Mouse (Mus musculus) intestine, embryonic 16.5 days (tissue): ENCODE data around the gene Polr2h. TPM values are rescaled to one million over a fixed set of nuclear protein-coding genes. Genes with fewer than 3 reads are reported as not detected.

ENCODE experiments used
- ATAC-seq: fragments of 200-750 bp; cut with Nextera tagmentation; 2 replicates; pipeline ENCODE4 v1.8.0; 2017; ENCODE audit warnings: moderate TSS enrichment, moderate library complexity
- H3K27ac ChIP-seq: fragments of 300-500 bp; sonication (generic); 2 replicates; pipeline ENCODE4 v1.5.1; 2014; ENCODE audit warnings: mild to moderate bottlenecking, low read length
- H3K27me3 ChIP-seq: fragments of 300-500 bp; sonication (generic); replicated peaks from 2 replicates; pipeline ENCODE4 v1.6.1; 2014; ENCODE audit warnings: low read length, control low read depth, mixed read lengths; ENCODE audit not compliant: control insufficient read depth, insufficient read depth
- H3K36me3 ChIP-seq: fragments of 300-500 bp; sonication (generic); 2 replicates; pipeline ENCODE4 v1.6.1; 2014; ENCODE audit warnings: low read length, control low read depth; ENCODE audit not compliant: control insufficient read depth, insufficient read depth
- H3K4me1 ChIP-seq: fragments of 300-500 bp; sonication (generic); 2 replicates; pipeline ENCODE4 v1.6.1; 2014; ENCODE audit warnings: low read length, control low read depth, mixed read lengths; ENCODE audit not compliant: control insufficient read depth, insufficient read depth
- H3K4me2 ChIP-seq: fragments of 300-500 bp; sonication (generic); 2 replicates; pipeline ENCODE4 v1.6.1; 2014; ENCODE audit warnings: low read depth, low read length, control low read depth
- H3K4me3 ChIP-seq: fragments of 300-500 bp; sonication (generic); 2 replicates; pipeline ENCODE4 v1.5.1; 2014; ENCODE audit warnings: mild to moderate bottlenecking, low read length
- H3K9ac ChIP-seq: fragments of 300-500 bp; sonication (generic); 2 replicates; pipeline ENCODE4 v1.6.1; 2014; ENCODE audit warnings: low read depth, low read length
- H3K9me3 ChIP-seq: fragments of 300-500 bp; sonication (generic); 2 replicates; pipeline ENCODE4 v1.6.1; 2016; ENCODE audit warnings: low read length, control low read depth; ENCODE audit not compliant: control insufficient read depth
- WGBS: fragments of 180-500 bp; shearing (Covaris S2); extraction: QIAGEN DNeasy Blood & Tissue Kit; methylation state at CpG from one replicate; pipeline ENCODE4 v1.1.7; 2014; 5-methylcytosine and 5-hydroxymethylcytosine counted together
- polyA plus RNA-seq: library from polyadenylated mRNA; unstranded; fragments of >200 nt; fragmentation: Nextera tagmentation; extraction: Ambion mirVana; gene quantifications from 2 replicates; pipeline ENCODE4 v1.2.1, GENCODE M21; 2015

Gene Polr2h
- polyA plus RNA-seq, 1 experiment from 2014 or later = 95.5 TPM

- no peak overlapping the region for H3K9ac ChIP-seq
- H3K9me3 ChIP-seq = no peaks in the 10 kb centered on the region
- peaks cover 23% of the 10 kb centered on the region for H3K4me1 ChIP-seq
- no peak overlapping the region for H3K4me2 ChIP-seq
- peak overlapping the region; percentile 33; the same call in 1 of the 2 replicates for H3K27ac ChIP-seq
- 82% methylated on average over 5 of the region's 5 CpGs for WGBS
- no peak for ATAC-seq
- H3K27me3 ChIP-seq = no peaks in the 10 kb centered on the region
- no peak overlapping the region for H3K4me3 ChIP-seq
- peaks cover 46% of the 10 kb centered on the region for H3K36me3 ChIP-seq
These were observed 40.1 kb upstream of the Polr2h start for GRCm38 (mm10) chr16:20677380-20677779.

- Histone ChIP-seq H3K27me3 (no peaks in the 10 kb centered on the region), H3K27ac (no peak overlapping the region), H3K4me3 (no peak overlapping the region), H3K9me3 (no peaks in the 10 kb centered on the region), H3K36me3 (peaks cover 52% of the 10 kb centered on the region), H3K9ac (no peak overlapping the region), H3K4me1 (peaks cover 23% of the 10 kb centered on the region), H3K4me2 (no peak overlapping the region)
- no peak for ATAC-seq
- WGBS = 71% methylated on average over 10 of the region's 10 CpGs
These were observed 39.3 kb upstream of the Polr2h start for GRCm38 (mm10) chr16:20677974-20678675.

- WGBS = 77% methylated on average over 3 of the region's 3 CpGs
- Histone ChIP-seq H3K4me1 (peaks cover 13% of the 10 kb centered on the region), H3K36me3 (peaks cover 29% of the 10 kb centered on the region), H3K9me3 (no peaks in the 10 kb centered on the region), H3K27ac (no peak overlapping the region), H3K9ac (no peak overlapping the region), H3K4me2 (no peak overlapping the region), H3K27me3 (no peaks in the 10 kb centered on the region), H3K4me3 (no peak overlapping the region)
- no peak for ATAC-seq
These were observed 26.7 kb upstream of the Polr2h start for GRCm38 (mm10) chr16:20690774-20691173.

- Histone ChIP-seq H3K9ac (no peak overlapping the region), H3K9me3 (no peaks in the 10 kb centered on the region), H3K4me2 (no peak overlapping the region), H3K4me3 (no peak overlapping the region), H3K4me1 (peaks cover 19% of the 10 kb centered on the region), H3K36me3 (peaks cover 21% of the 10 kb centered on the region), H3K27ac (no peak overlapping the region), H3K27me3 (no peaks in the 10 kb centered on the region; the same call in 1 of the 2 replicates)
- WGBS = 80% methylated on average over 1 of the region's 1 CpGs
- ATAC-seq = no peak
These were observed 25.8 kb upstream of the Polr2h start for GRCm38 (mm10) chr16:20691617-20692016.

GRCm38 (mm10) chr16:20692241-20692965, 25.1 kb upstream of the Polr2h start:
- Histone ChIP-seq H3K9ac (no peak overlapping the region), H3K27ac (no peak overlapping the region), H3K36me3 (peaks cover 18% of the 10 kb centered on the region), H3K4me3 (no peak overlapping the region), H3K4me2 (peak overlapping the region; percentile 95; the same call in 1 of the 2 replicates), H3K4me1 (peaks cover 19% of the 10 kb centered on the region), H3K9me3 (no peaks in the 10 kb centered on the region), H3K27me3 (no peaks in the 10 kb centered on the region; the same call in 1 of the 2 replicates)
- ATAC-seq = peak; percentile 9
- 47% methylated on average over 16 of the region's 16 CpGs for WGBS

- H3K9me3 ChIP-seq = no peaks in the 10 kb centered on the region
- H3K36me3 ChIP-seq = peaks cover 18% of the 10 kb centered on the region
- H3K4me2 ChIP-seq = peak within 1 kb of the TSS; percentile 95
- no peaks in the 10 kb centered on the region; the same call in 1 of the 2 replicates for H3K27me3 ChIP-seq
- WGBS = under 1% methylated on average over 37 of the region's 37 CpGs
- peaks cover 19% of the 10 kb centered on the region for H3K4me1 ChIP-seq
- peak; percentile 95 for ATAC-seq
- H3K9ac ChIP-seq = peak within 1 kb of the TSS; percentile 85
- H3K4me3 ChIP-seq = peak within 1 kb of the TSS; percentile 69
- peak within 1 kb of the TSS; percentile 85 for H3K27ac ChIP-seq
These were observed 24.3 kb upstream of the Polr2h start, which contains the start of gene Fam131a for GRCm38 (mm10) chr16:20693111-20693701. Fam131a (plus strand) TSS chr16:20693241.

GRCm38 (mm10) chr16:20694781-20695180, 22.7 kb upstream of the Polr2h start:
- Histone ChIP-seq H3K27me3 (no peaks in the 10 kb centered on the region; the same call in 1 of the 2 replicates), H3K36me3 (peaks cover 8% of the 10 kb centered on the region; the same call in 1 of the 2 replicates), H3K9ac (no peak overlapping the region), H3K9me3 (no peaks in the 10 kb centered on the region), H3K4me3 (no peak overlapping the region), H3K4me2 (no peak overlapping the region), H3K27ac (no peak overlapping the region), H3K4me1 (peaks cover 19% of the 10 kb centered on the region)
- whole genome bisulfite sequencing = 70% methylated on average over 8 of the region's 8 CpGs
- ATAC-seq = no peak

GRCm38 (mm10) chr16:20695622-20696323, 21.7 kb upstream of the Polr2h start:
- Histone ChIP-seq H3K9me3 (no peaks in the 10 kb centered on the region), H3K9ac (peak overlapping the region; percentile 56), H3K4me1 (peaks cover 19% of the 10 kb centered on the region), H3K27me3 (no peaks in the 10 kb centered on the region; the same call in 1 of the 2 replicates), H3K36me3 (0 out of 2 replicates have a peak, but pooled peaks cover 4% of the 10 kb centered on the region), H3K27ac (no peak overlapping the region), H3K4me2 (peak overlapping the region; percentile 56), H3K4me3 (peak overlapping the region; percentile 40)
- 4% methylated on average over 44 of the region's 46 CpGs for WGBS
- peak; percentile 47 for ATAC-seq
